Mouse (Mus musculus) layer of hippocampus, postnatal 25 days (tissue): ENCODE results near the gene Ccdc149. TPM values are rescaled to one million over a fixed set of nuclear protein-coding genes. Genes with fewer than 3 reads are reported as not detected.
A peak's percentile ranks its signal among the peaks of the same experiment; 100 is the strongest.

Source experiments
- DNase-seq, 2 experiments: peaks; one replicate each; pipeline ENCODE4 v3.0.0; 2022; ENCODE audit warnings: mixed read lengths in 2 of 2, low spot score in 1 of 2; ENCODE audit errors: extremely low spot score in 1 of 2
- total RNA-seq, 2 experiments: library from RNA; stranded (reverse); gene quantifications; 2 replicates each; pipeline ENCODE4 v1.2.3; 2021

The Ccdc149 gene
- total RNA-seq: 10 to 100 TPM; 62.1 to 64.5 TPM

DNA sequence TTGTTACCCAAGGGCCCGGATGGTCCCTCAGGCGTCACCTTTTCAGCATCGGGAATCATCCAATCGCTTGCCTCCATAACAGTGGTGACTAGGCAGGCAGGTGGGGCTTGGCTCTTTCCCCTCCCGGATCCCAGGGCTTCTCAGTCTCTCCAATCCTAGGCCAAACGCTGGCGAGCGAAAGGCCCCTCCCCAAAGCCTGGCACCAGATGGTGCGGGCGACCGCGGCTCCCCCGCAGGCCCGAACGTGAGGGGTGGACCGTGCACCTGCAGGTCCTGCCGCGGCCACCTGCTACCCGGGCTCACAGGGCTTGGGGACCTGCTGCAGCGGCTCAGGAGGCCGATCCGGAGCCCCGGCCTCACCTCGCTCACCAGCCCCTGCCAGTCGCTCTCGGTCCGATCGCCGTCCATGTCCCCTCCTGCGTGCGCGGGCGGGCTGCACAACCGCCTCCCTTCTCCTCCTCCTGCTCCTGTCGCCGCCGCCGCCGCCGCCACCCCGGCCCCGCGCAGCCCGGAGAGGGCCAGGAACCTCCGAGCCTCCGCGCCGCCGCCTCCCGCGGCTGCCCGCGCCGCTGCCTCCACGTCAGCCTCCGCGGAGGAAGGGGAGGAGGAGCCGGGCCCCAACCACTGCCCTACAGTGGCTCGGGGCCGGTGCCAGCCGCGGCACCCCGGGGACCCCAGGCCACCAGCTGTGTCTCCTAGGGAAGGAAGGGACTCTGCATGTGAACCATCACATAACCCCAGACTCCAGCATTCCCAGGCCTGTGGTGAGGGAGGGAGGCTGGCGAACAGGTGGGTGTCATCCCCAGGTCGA lies at the start of gene Ccdc149:
TSS of gene Ccdc149 (minus strand) at position 531 of the 811 bp plus-strand sequence.
- DNase-seq: peak; percentile 64 to 76

DNA sequence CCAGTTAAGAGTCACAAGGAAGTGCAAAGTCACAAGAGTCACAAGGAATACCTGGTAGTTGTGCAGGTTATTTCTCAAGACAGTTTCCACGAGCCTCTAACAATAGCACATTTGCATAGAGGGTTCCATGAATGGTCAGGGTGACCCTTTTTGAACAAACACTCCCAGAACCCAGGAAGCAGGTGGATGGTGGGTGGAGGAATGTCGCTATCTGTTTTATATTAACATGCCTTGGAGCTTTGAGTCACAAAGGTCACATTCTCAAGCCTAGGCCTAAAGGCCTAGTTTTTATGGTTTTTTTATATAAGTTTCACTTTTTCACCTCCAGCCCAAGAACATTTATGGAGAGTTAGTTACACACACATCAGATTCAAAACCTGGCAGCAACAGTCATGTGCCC lies 48.6 kb upstream of the Ccdc149 start:
- no peak for DNase-seq

DNA sequence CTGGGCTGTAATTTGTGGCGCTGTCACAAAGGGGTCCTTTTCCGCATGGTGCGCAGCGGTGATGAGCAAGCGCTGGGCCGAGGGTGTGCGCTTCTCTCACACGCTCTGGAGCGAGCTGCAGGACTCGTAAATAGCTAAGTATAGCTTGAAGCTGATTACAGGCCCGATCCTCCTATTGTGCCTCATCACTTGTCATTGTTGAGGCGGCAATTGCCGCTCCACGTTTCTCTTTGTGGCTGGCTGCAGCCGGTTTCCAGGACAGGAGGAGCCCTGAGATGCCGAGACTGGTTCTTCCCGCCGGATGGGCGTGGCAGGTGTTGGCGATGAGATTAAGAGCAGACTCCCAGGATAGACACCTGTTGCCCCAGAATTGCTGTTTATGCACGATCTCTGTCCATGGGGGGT lies 44.8 kb upstream of the Ccdc149 start:
- DNase-seq: peak; percentile 20 to 23

DNA sequence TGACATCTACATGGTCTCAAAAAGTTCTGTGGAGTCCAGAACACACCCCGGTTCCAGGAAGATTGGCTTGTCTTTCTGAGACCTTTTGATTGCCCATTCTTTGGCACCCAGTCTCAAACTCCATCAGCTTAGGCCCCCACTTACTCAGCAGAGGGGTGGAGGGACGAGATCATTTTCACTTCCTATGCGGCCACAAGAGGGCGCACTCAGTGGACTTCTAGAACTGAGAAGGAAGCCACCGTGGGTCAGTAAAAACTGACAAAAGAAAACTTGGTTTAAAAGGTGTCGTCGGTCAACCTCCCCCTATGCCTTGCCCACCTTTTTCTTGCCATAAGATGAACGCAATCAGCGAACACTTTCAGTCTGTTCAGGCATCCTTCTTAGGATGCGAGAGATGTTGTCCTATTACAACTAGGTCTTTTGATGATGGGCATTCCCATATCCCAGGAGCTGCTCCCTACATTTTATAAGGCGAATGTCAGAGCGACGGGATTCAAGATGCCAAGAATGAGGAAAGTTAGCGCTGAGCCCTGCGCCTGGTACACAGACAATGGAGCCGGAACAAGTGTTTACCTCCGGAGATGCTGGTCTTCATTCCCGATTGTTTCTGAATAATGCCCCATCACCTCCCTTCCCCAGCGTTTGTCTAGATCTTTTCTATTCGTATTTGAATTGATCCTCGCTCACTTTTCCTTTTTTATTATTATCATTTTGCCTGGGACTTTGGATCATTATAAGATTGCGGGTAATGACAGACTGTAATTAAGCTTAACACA lies 44.1 kb upstream of the Ccdc149 start:
- peak; percentile 57 to 84 for DNase-seq

DNA sequence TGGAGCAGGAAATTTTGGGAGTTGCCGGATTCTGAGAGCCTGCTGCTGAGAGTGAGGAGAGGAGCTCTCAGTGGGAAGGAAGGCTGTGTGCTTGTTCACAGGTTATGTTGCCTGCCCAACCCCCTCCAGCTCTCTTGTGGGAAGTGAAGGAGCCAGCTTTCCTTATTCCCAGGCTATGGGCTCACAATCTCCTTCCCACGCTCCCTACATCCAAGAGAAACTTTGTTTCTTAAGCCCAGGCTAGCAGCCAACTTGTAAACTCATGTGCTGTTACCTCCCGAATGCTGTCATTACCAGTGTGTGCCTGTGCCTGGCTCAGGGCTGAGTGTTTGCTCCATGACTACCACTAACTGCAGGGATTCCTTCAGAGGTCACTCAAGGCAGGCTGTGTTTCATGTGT lies 39.8 kb upstream of the Ccdc149 start:
- no peak for DNase-seq

DNA sequence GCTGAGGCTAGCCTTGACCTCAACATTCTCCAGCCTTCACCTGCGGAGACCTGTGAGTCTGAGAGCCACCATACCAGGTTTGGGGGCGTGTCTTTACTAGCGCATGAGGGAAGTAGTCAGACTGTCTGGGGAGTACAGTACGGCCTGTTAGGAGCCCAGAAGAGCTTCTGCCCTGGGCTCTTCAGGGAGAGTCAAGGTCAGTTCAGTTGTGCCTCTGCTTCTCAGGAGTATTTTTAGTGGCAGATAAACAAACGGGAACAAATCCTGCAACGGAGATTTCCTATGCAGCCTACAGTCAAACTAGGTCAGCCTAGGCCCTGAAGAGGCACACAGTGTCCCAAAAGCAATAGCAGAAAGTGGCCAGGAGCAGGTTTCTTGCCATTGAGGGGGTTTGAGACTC lies 38.1 kb upstream of the Ccdc149 start:
- DNase-seq: no peak

DNA sequence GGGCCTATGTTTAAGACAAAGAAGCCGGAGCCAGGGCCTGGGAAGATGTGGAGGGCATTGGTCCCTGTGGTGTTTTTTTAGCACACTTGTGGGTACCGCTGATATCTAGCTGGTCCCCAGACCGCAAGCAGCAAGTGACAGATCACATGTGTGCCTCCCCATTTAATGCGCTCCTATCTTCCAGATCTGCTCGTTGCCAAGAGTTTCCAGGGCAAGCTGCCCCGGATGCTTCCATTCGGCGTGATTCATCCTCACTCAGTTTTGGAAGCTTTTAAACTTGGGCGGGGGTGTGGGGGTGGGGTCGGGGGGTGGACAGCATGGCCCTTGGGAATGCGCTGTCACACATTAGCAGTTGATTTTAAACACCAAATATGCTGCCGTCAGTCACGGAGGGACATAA lies 33.3 kb upstream of the Ccdc149 start:
- DNase-seq: peak in 1 of 2 experiments; percentile 19

DNA sequence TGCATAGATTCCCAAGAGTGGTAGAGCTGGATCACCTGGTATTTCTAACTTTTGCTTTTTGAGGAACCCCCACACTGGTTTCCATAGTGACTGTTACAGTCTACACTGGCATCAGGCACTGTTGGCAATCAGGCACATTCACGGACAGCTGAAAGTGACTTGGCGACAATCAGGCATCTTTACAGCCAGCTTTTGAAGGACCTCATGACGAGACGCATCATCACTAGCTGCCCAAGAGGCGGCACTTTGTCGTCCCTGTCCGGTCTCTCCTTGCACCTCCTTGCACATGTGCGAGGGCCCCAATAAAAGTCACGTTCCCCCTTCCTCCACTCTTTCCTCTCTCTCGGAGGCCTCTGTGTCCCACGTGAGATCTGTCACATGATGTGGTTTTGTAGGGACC lies 32.8 kb upstream of the Ccdc149 start:
- DNase-seq: peak; percentile 37 to 41

DNA sequence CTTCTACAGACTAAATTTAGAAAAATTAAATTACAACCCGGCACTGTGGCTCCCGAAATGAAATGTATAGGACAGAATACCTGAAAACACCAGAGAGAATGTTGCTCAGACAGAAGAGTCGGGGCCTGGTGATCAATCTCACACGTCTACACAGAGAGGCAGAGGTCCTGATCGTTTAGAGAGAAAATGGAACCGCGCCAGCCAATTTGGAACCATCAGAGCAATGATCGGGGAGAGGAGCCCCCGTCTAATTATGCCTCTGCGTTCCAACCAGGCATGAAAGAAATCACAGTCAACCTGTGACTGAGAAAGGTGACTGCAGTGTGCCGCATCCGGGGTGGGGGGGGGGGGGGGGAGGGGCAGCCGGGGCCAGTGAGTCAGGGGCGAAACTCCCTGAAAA lies 24.4 kb upstream of the Ccdc149 start:
- DNase-seq: no peak

DNA sequence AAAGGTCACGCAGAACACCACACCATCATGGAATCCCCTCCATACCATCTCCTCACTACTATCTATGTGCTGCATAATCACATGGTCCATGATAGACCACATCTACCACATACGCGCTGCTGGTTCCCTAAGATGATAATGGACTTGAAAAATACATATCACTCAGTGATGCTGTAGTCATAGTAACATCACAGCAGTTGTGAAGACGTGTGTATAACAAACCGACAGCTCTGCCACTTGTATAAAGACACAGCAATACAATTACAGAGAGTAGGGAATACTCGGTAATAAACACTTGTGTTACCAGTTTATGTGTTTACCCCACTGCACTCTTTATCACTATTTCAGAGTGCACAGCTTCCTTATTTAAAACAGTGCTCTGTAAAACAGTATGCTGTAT lies 20.2 kb upstream of the Ccdc149 start:
- DNase-seq: no peak

DNA sequence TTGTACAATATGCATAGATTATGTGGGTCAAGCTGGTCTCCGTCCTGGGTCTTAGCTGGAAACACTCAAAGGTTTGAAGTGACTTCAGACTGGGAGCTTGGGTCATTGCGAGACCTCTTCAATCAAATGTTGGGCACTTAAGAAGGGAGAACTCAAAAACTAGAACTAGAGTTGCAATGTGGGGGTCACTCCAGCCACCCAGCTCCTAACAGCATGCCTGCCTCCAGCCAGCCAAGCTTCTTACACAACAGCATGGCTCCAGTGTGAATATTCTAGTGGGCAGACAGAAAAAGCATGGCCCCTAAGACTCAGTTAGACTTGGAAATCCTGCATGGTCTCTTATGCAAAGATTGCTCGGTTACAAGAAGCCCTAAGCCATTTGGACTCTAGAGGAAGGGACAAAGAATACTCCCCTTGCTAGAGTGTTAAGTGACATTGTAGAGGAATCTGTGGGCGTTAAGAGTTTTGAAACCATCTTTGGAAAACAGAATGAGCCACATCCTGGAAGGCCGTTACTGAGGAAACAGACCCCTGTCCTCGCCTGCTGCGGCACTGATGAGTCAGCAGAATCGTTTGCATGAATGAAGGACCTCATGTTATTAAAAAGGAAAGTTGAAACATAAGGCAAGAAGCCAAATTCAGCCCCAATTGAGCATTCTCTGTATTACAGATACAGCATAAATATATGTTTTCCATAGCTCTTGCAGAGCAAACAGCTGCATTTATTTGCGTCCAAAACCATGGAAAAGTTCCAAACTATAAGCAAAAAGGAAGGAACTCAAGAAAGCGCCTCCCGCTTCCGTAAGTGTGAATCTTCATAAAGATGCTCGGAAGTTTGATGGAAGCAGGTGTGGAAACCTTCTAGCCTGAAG lies 16.5 kb upstream of the Ccdc149 start:
- DNase-seq: no peak

DNA sequence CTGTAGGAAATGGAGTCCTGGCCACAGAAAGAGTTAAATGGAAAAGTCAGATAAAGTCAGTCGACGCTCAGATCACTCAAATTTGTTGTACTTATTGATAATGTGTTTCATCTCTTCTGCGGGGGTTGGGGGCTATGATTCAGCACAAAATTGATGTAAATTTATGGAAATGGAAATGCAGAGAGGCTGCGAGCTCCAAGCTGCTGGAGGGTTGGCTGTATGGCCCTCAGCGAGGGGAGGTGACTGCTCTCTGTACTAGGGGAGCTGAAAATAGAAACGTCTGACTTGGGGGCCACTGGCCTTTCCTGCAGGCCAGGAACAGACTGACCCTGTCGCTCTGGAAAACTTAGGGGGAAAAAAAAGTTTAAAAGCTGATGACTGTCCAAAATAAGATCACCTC lies 5.5 kb upstream of the Ccdc149 start:
- no peak for DNase-seq

DNA sequence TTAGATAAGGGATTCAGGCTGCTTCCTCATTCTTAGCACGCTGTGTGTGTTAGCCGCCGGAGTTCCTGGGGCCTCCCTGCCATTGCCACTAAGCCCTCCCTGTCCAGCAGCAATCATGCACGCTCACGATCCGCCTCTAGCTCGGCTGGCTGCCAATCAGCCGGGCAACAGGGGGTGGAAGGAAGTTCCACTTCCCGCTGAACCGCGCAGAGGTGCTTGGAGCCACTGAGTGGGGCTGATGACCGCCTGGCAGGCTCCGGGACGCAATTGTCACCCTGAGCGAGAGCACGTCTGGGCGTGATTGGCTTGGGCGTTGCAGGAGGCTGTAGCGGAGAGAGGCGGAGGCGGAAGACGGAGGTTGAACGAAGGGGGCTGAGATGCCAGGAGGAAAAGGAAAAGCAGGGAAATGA lies 5.0 kb upstream of the Ccdc149 start:
- peak; percentile 59 to 62 for DNase-seq

DNA sequence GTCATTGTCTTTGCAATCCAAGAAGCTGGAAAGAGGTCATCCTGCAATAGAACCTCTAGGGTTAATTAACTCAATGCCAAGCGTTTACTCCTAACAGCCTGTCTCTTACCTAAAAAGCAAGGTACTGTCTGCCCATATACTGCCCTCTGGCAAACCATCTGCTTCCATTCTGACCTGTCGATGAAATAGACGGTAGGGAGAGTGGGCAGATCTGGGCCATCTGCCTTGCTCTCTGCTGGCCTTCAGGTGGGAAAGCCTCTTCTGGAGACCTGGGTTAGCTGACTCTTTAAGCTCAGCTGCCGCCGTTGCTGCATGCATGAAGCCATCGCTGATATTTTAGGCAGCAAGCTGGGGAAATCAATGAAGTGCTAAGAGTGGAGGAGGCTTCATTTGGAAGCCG lies 2.7 kb upstream of the Ccdc149 start:
- DNase-seq: no peak

DNA sequence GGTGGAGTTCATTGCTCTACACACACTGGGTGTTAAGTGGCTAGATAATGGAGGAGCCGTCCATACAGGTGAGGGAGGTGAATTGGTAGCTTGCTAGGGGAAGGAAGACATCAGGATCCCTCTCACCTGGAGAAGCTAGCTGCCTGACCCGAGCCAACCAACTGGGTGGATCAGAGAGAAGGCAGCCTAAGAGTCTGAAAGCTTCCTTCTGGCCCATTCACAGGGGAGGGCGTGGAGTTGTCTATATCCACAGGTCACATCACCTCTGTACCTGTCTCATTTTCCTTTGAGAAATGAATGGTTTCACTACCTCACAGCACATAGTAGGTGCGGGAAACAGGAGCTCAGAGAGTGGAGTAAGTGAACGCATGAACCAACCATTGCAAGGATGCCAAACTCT lies 770 bp downstream of the Ccdc149 start:
- DNase-seq: no peak

DNA sequence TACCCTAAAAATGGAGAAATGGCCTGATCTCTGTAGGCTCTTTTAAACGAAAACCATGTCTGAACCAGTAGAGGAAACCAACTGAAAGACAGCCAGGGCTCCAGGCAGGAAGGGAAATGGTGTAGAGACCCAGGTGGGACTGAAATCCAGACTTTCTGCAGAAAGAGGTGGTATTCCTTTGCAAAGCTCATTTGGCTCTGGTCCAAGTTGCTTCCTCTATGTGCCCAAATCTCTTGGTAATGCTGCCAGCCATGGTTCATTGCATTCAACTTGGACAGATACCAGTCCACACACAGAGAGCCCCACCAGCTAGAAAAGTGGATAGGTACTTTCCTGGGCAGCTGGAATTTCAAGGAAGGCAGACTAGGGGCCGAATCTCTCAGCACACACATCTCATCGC lies 3.5 kb downstream of the Ccdc149 start:
- DNase-seq: no peak

DNA sequence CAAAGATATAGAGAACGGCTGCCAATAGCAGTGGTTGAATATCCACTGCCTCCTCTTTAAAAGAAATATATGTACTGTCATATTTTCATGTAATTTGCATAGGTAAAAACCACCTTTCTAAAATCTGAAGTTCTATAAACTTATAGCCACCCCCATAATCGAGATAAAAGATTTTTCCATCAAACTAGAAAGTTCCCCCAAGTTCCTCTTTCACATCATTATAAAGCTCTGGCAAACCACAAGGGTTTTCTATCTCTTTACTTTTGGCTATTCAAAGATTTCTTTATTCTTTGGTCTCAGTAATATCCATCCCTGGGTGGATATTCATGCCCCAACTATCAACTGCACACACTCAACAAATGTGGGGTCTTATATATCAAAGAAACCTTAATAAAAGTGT lies 8.9 kb downstream of the Ccdc149 start:
- no peak for DNase-seq

DNA sequence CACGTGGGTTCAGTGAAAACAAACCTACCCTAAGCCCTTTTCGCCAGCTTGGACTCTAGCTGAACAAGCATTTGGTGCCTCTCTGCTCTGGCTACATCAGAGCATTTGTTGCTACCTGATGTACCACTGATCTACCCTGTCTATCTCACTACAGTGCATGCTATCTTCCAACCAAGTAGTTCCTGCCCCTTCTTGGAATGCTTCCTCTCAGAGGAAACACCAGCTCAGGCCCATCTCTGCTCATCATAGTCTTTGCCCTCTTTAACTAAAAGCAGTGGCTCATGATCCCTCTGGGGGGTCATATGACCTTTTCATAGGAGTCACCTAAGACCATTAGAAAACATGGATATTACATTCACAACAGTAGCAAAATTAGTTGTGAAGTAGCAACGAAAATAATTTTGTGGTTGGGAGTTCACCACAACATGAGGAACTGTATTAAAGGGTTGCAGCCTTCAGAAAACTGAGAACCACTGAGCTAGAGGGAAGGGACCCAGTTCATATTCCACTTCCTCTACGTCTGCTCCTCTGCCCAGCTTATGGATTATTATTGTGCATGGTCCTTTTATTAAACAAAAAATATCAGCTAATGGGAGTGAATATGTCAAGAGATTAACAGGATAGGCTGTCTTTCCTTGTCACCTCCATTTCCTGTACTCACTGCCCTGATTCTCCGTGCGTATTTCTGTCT lies 9.7 kb downstream of the Ccdc149 start:
- DNase-seq: no peak

DNA sequence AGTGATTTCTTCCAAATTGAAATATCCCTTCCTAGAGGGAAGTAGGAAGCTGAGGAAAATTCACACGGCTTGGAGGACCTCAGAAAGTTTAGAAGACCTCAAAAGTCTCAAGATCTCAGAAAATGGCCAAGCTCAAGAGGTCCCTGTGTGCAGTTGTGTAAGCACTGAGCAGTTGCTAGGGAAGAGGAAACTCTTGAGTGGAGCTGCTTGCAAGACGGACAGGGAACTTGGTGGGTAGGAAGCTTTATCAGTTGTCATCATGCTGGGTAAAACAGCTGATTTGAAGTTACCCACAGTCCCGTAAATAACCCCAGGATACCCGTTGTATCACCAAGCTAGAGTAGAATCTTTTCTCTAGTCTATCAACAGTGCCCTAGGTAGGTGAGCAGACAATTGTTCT lies 12.0 kb downstream of the Ccdc149 start:
- DNase-seq: no peak

DNA sequence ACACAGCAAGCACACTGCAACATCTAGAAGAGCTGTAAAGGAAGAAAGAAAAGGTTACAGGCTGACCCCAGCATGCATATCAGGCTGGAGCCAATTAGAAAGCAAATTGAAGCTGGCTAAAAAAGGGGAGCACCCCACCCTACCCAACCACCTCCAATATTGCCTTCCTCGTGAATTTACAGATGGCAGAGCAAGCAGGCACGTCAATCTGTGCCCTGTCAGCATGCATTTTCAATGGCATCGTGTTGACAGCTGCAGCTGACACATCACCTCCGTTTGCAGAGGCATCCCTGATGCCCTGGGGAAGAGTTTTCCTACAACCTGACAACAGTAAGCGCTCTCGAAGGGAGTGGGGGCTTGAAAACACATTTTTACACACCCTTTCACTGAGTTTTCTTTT lies 14.2 kb downstream of the Ccdc149 start:
- DNase-seq: no peak
